Mouse (Mus musculus) inflammation-experienced regulatory T-cells, adult 6 months (primary cell): ENCODE results near the gene Cebpa. TPM values are rescaled to one million over a fixed set of nuclear protein-coding genes. Genes with fewer than 3 reads are reported as not detected.
A peak's percentile ranks its signal among the peaks of the same experiment; 100 is the strongest.

Experiments used
- ATAC-seq: one replicate; pipeline ENCODE4 v1.8.0; 2017
- polyA plus RNA-seq, 3 experiments: library from polyadenylated mRNA; unstranded; fragments of 100-300 nt; shearing (Covaris generic); gene quantifications; one replicate each; pipeline ENCODE4 v1.2.1; 2017

The Cebpa gene
- polyA plus RNA-seq, 3 experiments from 2014 or later = 0.38 to 2.4 (median 2.3) TPM

DNA sequence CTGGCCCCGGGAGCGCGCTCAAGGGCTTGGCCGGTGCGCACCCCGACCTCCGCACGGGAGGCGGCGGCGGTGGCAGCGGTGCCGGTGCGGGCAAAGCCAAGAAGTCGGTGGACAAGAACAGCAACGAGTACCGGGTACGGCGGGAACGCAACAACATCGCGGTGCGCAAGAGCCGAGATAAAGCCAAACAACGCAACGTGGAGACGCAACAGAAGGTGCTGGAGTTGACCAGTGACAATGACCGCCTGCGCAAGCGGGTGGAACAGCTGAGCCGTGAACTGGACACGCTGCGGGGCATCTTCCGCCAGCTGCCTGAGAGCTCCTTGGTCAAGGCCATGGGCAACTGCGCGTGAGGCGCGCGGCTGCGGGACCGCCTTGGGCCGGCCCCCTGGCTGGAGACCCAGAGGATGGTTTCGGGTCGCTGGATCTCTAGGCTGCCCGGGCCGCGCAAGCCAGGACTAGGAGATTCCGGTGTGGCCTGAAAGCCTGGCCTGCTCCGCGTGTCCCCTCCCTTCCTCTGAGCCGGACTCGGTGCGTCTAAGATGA is 1.1 kb downstream of the Cebpa start:
- ATAC-seq = no peak

- ATAC-seq = no peak
Observed at GRCm38 (mm10) chr7:35121150-35121549, 2.1 kb downstream of the Cebpa start.

- no peak for ATAC-seq
Observed at GRCm38 (mm10) chr7:35122401-35123320, 3.6 kb downstream of the Cebpa start.

DNA sequence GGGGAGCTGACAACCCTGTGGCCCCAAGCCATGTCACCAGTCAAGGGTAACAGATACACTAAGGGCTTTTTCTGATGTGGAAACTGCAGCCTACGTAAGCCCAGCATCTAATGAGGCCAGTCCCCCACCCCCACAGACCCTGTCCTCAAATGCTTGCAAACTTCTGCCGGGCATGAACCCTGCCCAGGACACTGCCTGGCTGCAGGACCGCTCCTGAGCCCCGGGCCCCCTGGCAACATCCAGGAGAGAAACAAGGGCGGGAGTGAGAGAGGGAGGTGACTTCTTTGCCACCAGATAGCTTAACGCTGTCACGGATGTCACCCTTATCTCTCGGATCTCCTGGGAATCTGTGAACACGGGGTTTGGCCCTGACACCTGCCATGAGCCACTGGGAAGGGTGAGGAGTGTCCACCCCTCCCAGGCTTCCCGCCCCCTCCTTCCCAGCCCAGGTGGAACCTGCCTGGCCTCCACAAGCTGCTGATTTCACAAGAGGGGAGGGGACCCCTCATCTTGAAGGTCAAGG is 4.4 kb downstream of the Cebpa start:
- ATAC-seq = no peak

DNA sequence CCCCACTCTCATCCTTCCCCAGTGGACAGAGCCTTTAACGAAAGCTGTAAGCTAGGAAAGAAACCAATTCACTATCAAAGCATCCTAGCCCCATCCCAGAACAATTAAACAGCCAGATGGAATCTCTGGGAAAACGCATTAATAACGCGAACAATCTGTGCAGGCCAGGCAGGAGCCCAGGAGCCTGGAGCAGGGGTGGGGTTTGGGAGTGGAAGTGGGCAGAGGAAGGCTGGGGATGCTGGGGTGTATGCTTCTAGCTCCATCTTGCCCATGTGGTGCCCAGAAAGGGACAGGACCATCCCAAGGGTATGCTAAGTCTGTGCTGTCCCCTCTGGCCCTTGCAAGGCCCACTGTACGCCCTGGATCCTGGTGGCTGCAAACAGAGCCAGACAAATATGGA is 5.1 kb downstream of the Cebpa start:
- ATAC-seq = no peak

- ATAC-seq = no peak
Observed at GRCm38 (mm10) chr7:35124745-35125144, 5.7 kb downstream of the Cebpa start.

- ATAC-seq = no peak
Observed at GRCm38 (mm10) chr7:35125971-35126370, 6.9 kb downstream of the Cebpa start.

DNA sequence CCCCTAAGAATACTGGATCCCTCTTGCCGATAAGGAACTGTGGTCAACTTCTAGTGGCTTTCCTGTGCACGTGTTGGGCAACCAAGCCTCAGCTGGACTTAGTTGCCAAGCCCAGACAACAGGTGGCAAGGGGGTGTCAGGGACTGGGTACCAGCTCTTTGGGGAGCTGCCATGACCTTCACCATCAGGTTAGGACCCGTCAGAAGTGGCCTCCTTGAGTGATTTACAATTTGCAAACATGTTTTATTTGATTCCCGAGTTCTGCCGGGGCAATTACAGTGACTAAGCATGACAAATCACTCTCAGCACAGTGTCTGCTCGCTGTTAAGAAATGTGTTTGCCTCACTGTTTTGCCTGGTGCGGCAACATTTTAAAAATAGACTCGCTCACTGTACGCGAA is 7.9 kb downstream of the Cebpa start:
- ATAC-seq = no peak

GRCm38 (mm10) chr7:35127721-35128120 is 8.6 kb downstream of the Cebpa start:
- ATAC-seq = peak; percentile 68

DNA sequence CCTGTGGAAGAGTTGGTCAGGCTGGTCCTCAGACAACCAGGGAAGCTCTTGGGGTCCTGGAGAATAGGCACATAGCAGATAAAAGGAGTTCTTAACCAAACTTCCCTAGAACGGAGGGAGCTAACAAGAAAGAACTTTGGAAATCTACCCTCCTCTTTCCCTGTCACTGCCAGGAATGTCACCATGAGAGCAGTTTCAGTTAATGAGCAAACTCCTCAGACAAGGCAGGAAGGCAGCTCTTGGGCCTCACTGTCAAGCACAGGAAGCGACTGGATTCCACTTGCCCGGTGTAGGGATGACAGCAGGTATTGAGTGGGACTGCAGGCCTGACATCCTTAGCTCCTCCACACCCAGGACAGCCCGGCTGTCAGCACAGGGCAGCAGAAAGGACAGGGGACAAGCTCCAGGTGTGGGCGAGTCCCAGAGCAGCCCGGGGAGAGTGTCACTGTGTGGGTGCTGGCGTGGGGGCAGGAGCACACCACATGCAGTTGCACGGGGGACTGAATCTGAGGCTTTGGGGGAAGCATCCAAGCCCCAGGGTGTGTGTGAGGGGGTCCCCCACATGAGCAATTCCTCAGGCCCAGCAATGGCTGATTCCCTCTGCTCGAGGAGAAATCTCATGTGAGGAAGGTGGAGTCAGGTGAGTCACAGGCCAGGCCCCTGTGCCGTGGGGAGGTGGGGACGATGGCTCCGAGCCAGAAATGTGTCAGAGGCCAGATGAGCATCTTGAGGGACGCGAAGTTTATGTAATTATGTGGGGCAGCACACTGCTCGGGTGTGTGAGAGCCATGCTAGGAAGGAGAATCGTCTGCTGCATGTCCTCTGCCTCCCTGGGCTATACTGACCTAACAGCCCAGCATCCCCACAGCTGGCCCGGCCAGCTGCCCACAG is 9.8 kb downstream of the Cebpa start:
- no peak for ATAC-seq

DNA sequence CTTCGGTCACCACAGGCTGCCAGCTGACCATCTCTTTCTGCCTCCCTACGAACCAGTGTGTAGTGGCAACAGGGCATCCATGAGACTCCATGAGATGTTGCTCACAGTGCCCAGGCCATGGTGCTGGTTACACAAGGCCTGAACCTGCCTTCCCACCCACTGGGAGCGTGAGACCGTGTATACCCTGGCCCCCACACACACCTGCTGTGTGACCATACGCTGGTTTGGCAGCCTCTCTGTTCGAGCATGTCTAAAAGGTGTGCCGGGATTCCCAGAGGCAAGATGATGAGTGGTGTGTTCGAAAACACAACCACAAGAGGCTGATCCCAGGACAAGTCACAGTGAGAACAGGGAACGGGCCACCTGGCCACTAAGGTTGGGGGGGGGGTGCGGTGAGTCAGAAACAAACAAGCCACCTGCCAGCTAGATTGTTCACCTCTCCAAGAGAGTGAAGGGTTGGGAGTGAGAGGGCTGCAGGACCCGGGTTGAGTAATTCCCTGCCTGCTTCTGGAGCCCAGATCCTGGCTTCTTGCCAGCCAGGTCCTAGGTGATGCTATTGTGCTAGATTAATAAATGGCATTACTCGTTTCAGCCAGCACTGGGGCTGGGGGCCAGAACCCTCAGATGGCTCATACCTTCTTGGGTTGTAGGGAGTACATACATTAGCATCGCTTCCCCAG is 11.1 kb downstream of the Cebpa start:
- ATAC-seq = no peak

- ATAC-seq = no peak
Observed at GRCm38 (mm10) chr7:35130888-35131287, 11.8 kb downstream of the Cebpa start.

GRCm38 (mm10) chr7:35131601-35132000 is 12.5 kb downstream of the Cebpa start:
- ATAC-seq = no peak

DNA sequence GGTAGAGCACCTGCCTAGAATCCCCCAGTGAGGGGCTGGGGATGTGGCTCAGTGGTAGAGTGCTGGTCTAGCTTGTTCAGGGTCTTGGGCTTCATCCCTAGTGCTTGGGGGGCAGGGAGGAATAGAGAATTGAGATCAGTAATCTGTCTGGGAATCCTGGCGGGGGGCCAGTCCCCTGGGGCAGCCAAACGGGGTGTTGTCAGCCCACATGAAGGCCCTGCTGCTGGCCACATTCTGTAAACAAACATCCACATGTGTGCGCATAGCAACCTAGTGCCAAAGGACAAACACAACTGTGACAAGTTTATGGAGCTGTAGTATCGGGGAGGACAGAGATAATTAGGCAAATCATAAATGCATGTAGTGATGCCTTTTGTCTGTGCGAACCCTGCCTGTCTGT is 15.5 kb downstream of the Cebpa start:
- no peak for ATAC-seq

DNA sequence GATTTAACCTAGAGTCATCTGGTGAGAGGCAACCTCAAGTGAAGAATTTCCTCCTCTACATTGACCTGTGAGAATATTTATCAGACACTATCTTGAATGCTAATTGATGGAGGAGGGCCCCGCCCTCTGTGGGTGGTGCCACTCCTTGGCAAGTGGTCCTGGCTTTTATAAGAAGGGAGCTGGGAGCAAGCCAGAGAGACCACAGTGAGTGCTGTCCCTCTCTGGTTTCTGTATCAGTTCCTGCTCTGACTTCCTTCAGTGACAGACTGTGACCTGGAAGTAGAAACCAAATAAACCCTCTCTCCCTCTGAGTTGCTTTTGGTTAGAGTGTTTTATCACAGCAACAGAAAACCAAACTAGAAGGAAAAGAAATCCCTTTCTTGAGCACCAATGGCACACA is 18.4 kb downstream of the Cebpa start:
- ATAC-seq = no peak

DNA sequence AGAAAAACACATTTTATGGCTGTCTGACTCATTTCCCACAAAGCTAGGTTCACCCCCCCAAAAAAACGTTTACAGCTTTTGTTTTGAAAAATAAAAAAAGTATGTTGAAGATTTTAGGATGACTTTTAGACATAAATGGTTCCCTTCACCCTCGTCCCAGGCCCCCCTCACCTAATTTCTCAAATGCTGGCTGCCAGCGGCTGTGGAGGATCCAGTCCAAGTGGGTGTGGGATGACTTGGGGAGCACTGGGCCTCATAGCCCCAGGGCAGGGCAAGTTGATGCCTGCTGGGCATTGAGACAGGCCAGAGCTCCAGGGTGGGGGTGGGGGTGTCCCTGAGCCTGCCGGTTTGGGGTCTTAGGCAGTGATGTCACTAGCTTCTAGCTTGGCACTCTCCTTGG is 19.4 kb downstream of the Cebpa start:
- no peak for ATAC-seq

GRCm38 (mm10) chr7:35139880-35140279 is 20.8 kb downstream of the Cebpa start:
- ATAC-seq = peak; percentile 84

DNA sequence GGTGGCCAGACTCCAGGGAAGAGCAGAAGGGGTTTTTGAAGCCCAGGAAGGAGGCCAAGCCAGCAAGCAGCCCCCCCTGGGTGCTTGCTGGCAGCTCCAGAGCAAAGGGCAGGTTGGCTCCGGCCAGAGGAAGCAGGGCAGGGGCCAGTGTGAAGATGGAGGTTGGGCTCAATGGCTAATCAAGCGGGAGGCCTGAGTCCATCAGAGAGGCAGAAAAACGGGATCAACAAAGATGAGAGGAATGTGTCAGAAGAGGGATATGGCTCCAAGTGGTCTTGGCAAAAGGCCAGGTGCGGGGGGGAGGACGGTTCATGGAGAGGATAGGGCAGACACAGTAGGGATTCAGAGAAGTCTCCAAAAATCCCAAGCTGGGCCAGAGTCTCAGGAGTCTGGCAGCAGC is 22.4 kb downstream of the Cebpa start:
- ATAC-seq = no peak

- no peak for ATAC-seq
Observed at GRCm38 (mm10) chr7:35142522-35142921, 23.4 kb downstream of the Cebpa start.

DNA sequence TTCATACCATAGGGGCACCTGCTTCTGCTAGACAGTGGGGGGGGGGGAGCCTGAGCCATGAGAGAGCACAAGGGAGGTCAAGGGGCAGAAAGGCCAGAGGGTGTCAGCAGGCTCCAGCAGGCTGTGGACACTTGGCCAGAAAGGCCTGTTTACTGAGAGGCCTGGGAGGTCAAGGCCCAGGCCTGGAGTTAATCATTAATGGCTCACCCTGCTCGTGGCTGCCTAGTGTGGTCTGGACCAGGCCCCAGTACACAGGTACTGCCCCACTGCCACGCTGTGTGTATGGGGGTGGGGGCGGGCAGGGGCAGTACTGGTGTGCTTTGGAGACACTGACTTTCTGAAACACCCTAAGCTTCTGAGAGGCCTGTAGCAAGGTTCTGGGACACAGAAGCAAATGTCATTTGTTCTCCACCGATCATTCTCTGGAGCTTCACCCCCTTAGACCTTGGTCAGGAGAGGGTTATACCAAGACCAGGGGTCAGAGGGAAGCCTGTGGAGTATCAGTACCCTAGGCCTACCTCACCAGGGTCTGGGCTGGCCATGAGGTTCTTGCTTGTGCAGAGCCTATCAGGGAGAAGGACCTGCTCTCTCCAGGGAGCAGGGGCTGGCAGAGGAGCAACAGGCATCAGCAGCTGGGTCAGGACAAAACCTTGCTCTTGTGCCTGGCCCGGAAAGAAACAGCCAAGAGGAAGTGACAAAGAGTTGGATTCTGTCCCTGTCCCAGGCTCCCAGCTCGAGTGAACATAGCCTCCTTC is 24.9 kb downstream of the Cebpa start:
- no peak for ATAC-seq

GRCm38 (mm10) chr7:35145068-35145467 is 26.0 kb downstream of the Cebpa start:
- no peak for ATAC-seq

DNA sequence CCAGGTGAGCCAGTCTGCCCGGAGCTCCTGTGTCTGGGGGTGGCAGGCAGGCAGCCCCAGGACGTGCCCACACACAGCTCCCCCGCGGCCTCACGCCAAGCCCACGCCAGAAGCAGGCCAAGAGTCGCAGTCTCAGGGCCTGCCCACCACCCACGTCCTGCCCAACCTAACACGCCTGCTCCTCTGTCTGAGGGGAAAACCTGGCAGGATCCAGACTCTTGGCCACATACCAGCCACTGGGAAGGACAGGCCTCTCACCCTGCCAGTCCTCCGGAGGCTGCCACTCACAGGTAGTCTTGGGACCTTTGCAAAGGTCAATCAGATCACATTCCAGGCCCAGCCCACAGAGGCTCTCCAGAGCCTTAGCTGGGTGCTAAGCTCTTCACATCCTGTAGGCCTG is 27.2 kb downstream of the Cebpa start:
- ATAC-seq = no peak
